Mouse (Mus musculus) liver, adult 2 months (tissue): ENCODE measurements around the gene Sh2d1b2. TPM values are rescaled to one million over a fixed set of nuclear protein-coding genes. Genes with fewer than 3 reads are reported as not detected.

ENCODE experiments used
- DNase-seq: peaks from one replicate; pipeline ENCODE4 v3.0.0-alpha.2; 2011; ENCODE audit warnings: low read depth, low spot score; ENCODE audit errors: extremely low read depth
- H3K27ac ChIP-seq: fragments of 200-500 bp; replicated peaks from 2 replicates; pipeline ENCODE4 v1.5.1; 2012; ENCODE audit warnings: low read depth, mild to moderate bottlenecking, control low read depth, inconsistent platforms, low read length; ENCODE audit not compliant: insufficient read depth
- H3K27me3 ChIP-seq: fragments of 200-500 bp; 2 replicates; pipeline ENCODE4 v1.6.1; 2012; ENCODE audit warnings: mild to moderate bottlenecking, moderate library complexity, low read length, inconsistent platforms; ENCODE audit not compliant: control insufficient read depth, insufficient read depth
- H3K36me3 ChIP-seq: fragments of 200-500 bp; 2 replicates; pipeline ENCODE4 v1.6.1; 2012; ENCODE audit warnings: low read length, inconsistent platforms; ENCODE audit not compliant: control insufficient read depth, insufficient read depth
- H3K4me1 ChIP-seq: fragments of 200-500 bp; 2 replicates; pipeline ENCODE4 v1.6.1; 2011; ENCODE audit warnings: low read length; ENCODE audit not compliant: control insufficient read depth, insufficient read depth
- H3K4me3 ChIP-seq: fragments of 200-500 bp; 2 replicates; pipeline ENCODE4 v1.5.1; 2011; ENCODE audit warnings: low read depth, mild to moderate bottlenecking, control low read depth, low read length, moderate library complexity; ENCODE audit not compliant: insufficient read depth
- H3K79me2 ChIP-seq: fragments of 200-500 bp; 2 replicates; pipeline ENCODE4 v1.6.1; 2012; ENCODE audit warnings: inconsistent platforms, mild to moderate bottlenecking, low read length, moderate library complexity; ENCODE audit not compliant: control insufficient read depth, insufficient read depth
- H3K9ac ChIP-seq: fragments of 200-500 bp; 2 replicates; pipeline ENCODE4 v1.6.1; 2012; ENCODE audit warnings: low read depth, mild to moderate bottlenecking, control low read depth, inconsistent platforms, low read length
- CTCF ChIP-seq: fragments of 200-500 bp; IDR thresholded peaks from 2 replicates; pipeline ENCODE4 v1.5.1; 2011; ENCODE audit warnings: low read depth, low read length, control low read depth
- POLR2A ChIP-seq: fragments of 200-500 bp; IDR thresholded peaks from 2 replicates; pipeline ENCODE4 v1.6.1; 2011; ENCODE audit warnings: low read length, control low read depth; ENCODE audit not compliant: insufficient read depth; ENCODE audit errors: extremely low read depth
- WGBS: fragments of 180-500 bp; shearing (Covaris S2); methylation state at CpG from one replicate; pipeline ENCODE4 v1.1.7; 2018; 5-methylcytosine and 5-hydroxymethylcytosine counted together
- polyA plus RNA-seq: library from polyadenylated mRNA; depleted of rRNA; stranded (reverse); fragments of >200 nt; gene quantifications from 2 replicates; pipeline ENCODE4 v1.2.3, GENCODE M21; 2012
- total RNA-seq: library from RNA; depleted of rRNA; stranded (reverse); fragments of >200 nt; gene quantifications from 2 replicates; pipeline ENCODE4 v1.2.3, GENCODE M21; 2014

Sh2d1b2 gene
- total and polyA plus RNA-seq, 2 experiments, result not detected

DNA sequence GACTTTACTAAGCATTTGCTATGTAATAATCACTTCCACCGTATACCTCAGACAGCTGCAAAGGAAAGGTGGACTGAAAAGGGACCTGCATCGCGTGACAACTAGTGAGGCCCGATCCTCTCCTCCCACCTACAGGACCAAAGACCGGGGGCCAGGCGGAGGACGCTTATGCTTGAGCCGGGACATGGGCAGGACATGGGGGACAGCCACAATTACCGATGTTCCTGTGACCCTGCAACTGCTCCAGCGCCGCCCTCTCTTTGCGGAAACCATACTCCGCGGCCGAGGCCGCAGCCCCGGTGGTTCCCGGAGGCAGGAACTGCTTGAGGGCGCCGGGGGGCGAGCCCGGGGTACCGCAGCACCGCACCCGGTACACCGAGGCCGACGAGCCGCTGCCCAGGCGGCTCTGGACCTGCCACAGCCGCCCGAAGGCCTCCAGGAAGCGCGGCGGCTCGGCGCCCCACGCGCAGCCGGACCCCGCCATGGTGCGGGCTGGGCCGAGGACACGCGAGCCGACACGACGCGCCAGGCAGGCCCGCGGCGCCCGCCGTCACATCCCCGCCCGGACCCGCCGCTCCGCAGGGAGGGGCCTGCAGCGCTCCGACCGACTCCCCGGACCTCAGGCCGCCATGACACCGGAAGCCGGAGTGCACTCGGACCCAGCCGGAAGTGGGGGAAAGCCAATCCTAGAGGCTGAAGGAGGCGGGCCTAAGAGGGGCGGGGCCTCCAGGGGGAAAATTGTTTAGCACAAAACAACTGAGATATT, 17.6 kb upstream of the Sh2d1b2 start, which contains the start of gene Uhmk1:
Gene Uhmk1, minus strand, starts transcription at position 641 of the 766 bp plus-strand sequence.
- under 1% methylated on average over 70 of the region's 70 CpGs for WGBS
- Histone ChIP-seq H3K27me3 (no peaks in the 10 kb centered on the region), H3K4me3 (peak within 1 kb of the TSS; percentile 91), H3K79me2 (peaks cover 7% of the 10 kb centered on the region; the same call in 1 of the 2 replicates), H3K27ac (peak within 1 kb of the TSS; percentile 62), H3K36me3 (peaks cover 13% of the 10 kb centered on the region), H3K4me1 (peaks cover 2% of the 10 kb centered on the region), H3K9ac (peak within 1 kb of the TSS; percentile 93)
- TF ChIP-seq POLR2A (peak; percentile 49; the same call in 1 of the 2 replicates), CTCF (no peak)
- peak; percentile 74 for DNase-seq

DNA sequence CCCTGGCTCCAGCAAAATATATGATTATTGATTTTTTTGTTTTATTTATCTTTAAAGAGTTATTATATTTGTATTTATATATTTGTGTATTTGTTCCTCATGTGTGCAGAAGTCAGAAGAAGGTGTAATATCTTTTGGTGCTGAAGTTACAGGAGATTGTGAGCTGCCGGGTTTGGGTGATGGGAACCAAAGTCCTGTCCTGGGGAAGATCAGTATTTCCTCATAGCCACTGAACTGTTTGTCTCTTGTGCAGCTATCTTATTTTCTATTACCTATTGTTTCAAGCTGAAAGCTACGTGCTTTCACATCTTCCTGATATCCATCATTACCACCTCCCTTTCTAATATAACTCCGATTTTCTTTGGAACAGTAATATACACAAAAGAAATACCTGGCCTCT, 17.0 kb upstream of the Sh2d1b2 start:
- Histone ChIP-seq H3K27ac (no peak overlapping the region), H3K4me1 (peaks cover 2% of the 10 kb centered on the region), H3K9ac (no peak overlapping the region), H3K27me3 (no peaks in the 10 kb centered on the region), H3K36me3 (peaks cover 9% of the 10 kb centered on the region), H3K4me3 (no peak overlapping the region; the same call in none of the 2 replicates), H3K79me2 (peaks cover 6% of the 10 kb centered on the region; the same call in 1 of the 2 replicates)
- no peak for TF ChIP-seq POLR2A
- TF ChIP-seq CTCF, result no peak
- no peak for DNase-seq
- 70% methylated on average over 3 of the region's 3 CpGs for WGBS

DNA sequence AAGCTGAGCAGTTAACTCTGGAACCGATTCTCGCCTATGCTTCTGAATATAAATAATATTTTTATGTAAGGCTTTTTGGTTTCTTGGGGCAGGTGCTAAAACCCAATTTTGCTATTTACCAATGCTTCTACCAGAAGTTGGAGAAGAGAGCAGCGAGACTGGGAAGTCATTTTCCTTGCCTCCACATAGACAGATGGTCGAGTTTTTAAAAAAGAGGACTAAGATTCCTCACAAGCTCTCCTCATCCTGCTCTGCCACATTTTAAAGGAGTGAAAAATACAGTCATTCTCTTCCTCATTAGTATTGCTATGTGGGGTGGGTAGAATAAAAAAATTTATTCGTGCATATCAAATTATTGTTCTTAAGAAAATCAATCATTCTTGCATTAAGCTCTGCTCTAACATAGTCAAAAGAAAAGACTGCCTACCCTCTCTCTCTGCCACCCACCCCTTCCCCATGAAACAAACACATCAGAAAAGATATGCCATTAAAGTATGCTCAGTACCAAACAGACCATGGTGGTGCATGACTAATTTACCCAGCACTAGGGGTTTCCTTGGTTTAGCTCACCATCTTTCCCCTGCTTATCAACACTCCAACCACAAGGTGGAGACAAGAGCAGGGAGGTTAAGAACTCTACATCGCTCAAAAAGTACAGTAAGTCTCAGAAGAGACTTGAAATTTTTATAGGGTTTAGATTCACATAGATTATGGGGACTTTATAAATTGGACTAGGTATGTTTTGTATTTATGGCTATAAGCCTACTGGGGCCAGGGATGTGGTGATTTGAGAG, 14.3 kb upstream of the Sh2d1b2 start:
- Histone ChIP-seq H3K4me3 (no peak overlapping the region), H3K9ac (no peak overlapping the region), H3K4me1 (peaks cover 2% of the 10 kb centered on the region), H3K27ac (no peak overlapping the region), H3K79me2 (no peaks in the 10 kb centered on the region; the same call in 1 of the 2 replicates), H3K36me3 (no peaks in the 10 kb centered on the region), H3K27me3 (no peaks in the 10 kb centered on the region)
- TF ChIP-seq POLR2A (no peak), CTCF (no peak)
- WGBS, result 80% methylated on average over 6 of the region's 6 CpGs
- DNase-seq, result peak; percentile 37

DNA sequence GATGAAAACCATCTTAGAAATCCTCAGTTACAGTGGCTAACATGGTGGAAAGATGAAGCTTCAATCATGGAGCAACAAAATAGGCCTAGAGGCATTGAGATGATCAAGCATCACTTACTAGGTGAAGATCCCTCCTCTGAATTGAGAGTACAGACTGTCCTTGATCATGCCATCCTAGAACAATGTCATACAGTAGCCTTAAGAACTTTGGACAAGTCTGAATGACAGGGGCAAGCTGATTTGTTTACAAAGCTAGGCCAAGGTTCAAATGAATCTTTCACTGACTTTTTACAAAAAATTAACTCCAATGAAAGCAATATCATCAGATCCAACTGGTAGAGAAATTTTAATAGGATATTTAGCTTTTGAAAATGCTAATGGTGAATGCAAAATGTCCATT, 12.2 kb upstream of the Sh2d1b2 start:
- DNase-seq, result peak; percentile 85
- Histone ChIP-seq H3K36me3 (no peaks in the 10 kb centered on the region), H3K79me2 (no peaks in the 10 kb centered on the region), H3K4me3 (no peak overlapping the region), H3K27me3 (no peaks in the 10 kb centered on the region), H3K9ac (no peak overlapping the region), H3K27ac (no peak overlapping the region), H3K4me1 (no peaks in the 10 kb centered on the region; the same call in 1 of the 2 replicates)
- TF ChIP-seq CTCF (no peak), POLR2A (no peak)

DNA sequence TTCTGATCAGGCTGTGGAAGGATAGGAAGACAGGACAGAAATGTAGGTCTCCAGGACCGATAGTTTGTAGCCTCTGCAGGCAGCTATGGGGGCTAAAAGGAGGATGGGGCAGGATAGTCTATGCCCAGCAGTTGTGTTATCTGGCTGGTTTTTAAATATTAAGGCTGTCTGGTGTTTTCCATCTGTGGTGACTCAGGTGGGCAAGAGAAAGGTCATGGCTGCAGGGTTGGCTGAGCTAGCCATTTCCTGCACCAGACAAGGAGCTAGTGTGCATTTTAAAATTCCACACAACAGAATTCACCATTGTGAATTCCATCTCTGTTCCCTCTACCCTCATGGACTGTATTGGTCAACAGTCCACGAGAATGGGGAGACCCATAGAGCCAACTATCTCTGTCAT, 9.3 kb upstream of the Sh2d1b2 start:
- H3K27ac ChIP-seq, result no peak overlapping the region
- no peak for DNase-seq
- H3K27me3 ChIP-seq, result no peaks in the 10 kb centered on the region
- WGBS, result 79% methylated on average over 2 of the region's 2 CpGs
- no peak for TF ChIP-seq POLR2A
- no peak for TF ChIP-seq CTCF
- no peaks in the 10 kb centered on the region for H3K36me3 ChIP-seq
- H3K4me1 ChIP-seq, result no peaks in the 10 kb centered on the region; the same call in 1 of the 2 replicates
- no peak overlapping the region for H3K9ac ChIP-seq
- no peaks in the 10 kb centered on the region for H3K79me2 ChIP-seq
- no peak overlapping the region for H3K4me3 ChIP-seq
